Mouse (Mus musculus): ENCODE results near the gene Inha. TPM values are rescaled to one million over a fixed set of nuclear protein-coding genes. Genes with fewer than 3 reads are reported as not detected.

The Inha gene
- polyA plus RNA-seq, 1 experiment from 2014 or later = 10.7 TPM

DNA sequence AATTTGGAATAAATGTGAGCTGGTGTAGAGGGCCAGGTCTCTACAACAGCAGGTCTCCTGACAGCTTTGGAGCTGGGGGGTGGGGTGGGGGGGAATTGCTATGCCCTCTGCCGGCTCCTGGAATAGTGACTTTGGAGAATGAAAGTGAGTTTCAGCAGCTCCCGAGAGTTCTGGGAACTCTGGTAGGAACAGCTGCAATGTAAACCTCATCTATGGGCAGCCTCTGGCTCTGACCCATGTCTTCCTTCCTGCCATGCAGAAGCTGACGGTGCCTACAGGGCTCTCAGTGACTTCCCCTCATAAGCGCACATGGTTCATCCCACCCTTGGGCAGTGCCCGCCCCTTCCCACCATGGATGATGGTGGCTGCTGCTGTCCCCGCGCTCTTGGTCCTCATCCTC is 48.8 kb downstream of the Inha start:
- WGBS = 88% methylated on average over 7 of the region's 7 CpGs
- ATAC-seq (ENCODE audit: low FRiP score, low TSS enrichment) = no peak
- H3K9me3 ChIP-seq (ENCODE audit: low read length) = no peaks in the 10 kb centered on the region
- no peak overlapping the region for H3K4me2 ChIP-seq (replicated peaks; ENCODE audit: low read depth, low read length)
- H3K27me3 ChIP-seq (ENCODE audit: insufficient read depth, low read length) = no peaks in the 10 kb centered on the region
- no peak overlapping the region for H3K4me3 ChIP-seq (ENCODE audit: low read length)
- peaks cover 12% of the 10 kb centered on the region for H3K4me1 ChIP-seq (ENCODE audit: insufficient read depth, low read length)
- no peak overlapping the region for H3K9ac ChIP-seq (replicated peaks; ENCODE audit: low read length)
- no peak overlapping the region for H3K27ac ChIP-seq (ENCODE audit: low read length)
- peaks cover 39% of the 10 kb centered on the region for H3K36me3 ChIP-seq (ENCODE audit: insufficient read depth, low read length)

GRCm38 (mm10) chr1:75556143-75556781 is 49.4 kb downstream of the Inha start:
- no peak overlapping the region for H3K27ac ChIP-seq (ENCODE audit: low read length)
- no peaks in the 10 kb centered on the region for H3K9me3 ChIP-seq (ENCODE audit: low read length)
- 78% methylated on average over 9 of the region's 9 CpGs for WGBS
- H3K27me3 ChIP-seq (ENCODE audit: insufficient read depth, low read length) = no peaks in the 10 kb centered on the region
- no peak overlapping the region for H3K9ac ChIP-seq (replicated peaks; ENCODE audit: low read length)
- ATAC-seq (ENCODE audit: low FRiP score, low TSS enrichment) = no peak
- no peak overlapping the region for H3K4me3 ChIP-seq (ENCODE audit: low read length)
- H3K4me2 ChIP-seq (replicated peaks; ENCODE audit: low read depth, low read length) = no peak overlapping the region
- H3K36me3 ChIP-seq (ENCODE audit: insufficient read depth, low read length) = peaks cover 34% of the 10 kb centered on the region
- H3K4me1 ChIP-seq (ENCODE audit: insufficient read depth, low read length) = peaks cover 12% of the 10 kb centered on the region

GRCm38 (mm10) chr1:75557041-75557440 is 50.2 kb downstream of the Inha start:
- H3K27me3 ChIP-seq (ENCODE audit: insufficient read depth, low read length) = no peaks in the 10 kb centered on the region
- ATAC-seq (ENCODE audit: low FRiP score, low TSS enrichment) = no peak
- H3K4me2 ChIP-seq (replicated peaks; ENCODE audit: low read depth, low read length) = no peak overlapping the region
- H3K4me1 ChIP-seq (ENCODE audit: insufficient read depth, low read length) = peaks cover 12% of the 10 kb centered on the region
- H3K36me3 ChIP-seq (ENCODE audit: insufficient read depth, low read length) = peaks cover 29% of the 10 kb centered on the region
- H3K4me3 ChIP-seq (ENCODE audit: low read length) = no peak overlapping the region
- H3K27ac ChIP-seq (ENCODE audit: low read length) = no peak overlapping the region
- H3K9me3 ChIP-seq (ENCODE audit: low read length) = no peaks in the 10 kb centered on the region
- WGBS = 95% methylated on average over 7 of the region's 7 CpGs
- no peak overlapping the region for H3K9ac ChIP-seq (replicated peaks; ENCODE audit: low read length)

DNA sequence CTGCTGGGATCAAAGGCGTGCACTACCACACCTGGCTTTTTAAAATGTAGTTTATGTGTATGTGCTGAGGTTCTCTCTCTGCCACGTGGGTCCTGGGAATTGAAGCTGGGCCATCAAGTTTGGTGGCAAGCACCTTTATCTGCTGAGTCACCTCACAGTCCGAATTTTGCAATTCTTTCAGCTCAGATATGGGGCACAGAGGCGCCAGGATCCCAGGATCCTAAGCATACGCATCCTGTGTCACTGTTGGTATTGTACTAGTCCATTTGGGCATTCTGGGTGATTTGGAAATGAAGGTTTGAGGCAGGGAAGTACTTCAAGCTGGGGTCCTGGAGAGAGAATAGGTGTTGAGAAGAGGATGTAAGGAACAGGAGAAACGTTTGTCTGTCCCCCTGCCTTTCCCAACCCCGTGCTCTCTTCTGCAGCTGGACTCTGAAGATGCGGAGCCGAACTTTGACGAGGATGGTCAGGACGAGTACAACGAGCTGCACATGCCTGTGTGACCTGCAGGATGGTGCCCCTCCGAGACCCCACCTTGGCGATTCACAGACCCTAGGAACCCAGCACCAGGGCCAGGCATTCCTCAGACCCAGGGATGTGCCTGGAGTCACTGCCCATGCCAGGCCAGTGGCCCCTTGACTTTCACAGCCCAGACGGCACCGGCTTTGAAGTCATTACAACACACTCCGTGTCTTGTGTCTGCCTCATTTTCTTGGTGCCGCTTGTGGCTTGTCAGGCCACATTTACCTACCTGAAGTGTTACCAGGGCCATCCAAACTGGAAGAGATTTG is 51.7 kb downstream of the Inha start:
- Histone ChIP-seq H3K4me2 (replicated peaks; ENCODE audit: low read depth, low read length) (no peak overlapping the region), H3K4me3 (ENCODE audit: low read length) (no peak overlapping the region), H3K4me1 (ENCODE audit: insufficient read depth, low read length) (peaks cover 12% of the 10 kb centered on the region), H3K36me3 (ENCODE audit: insufficient read depth, low read length) (peaks cover 18% of the 10 kb centered on the region), H3K9me3 (ENCODE audit: low read length) (peaks cover 5% of the 10 kb centered on the region; the same call in 1 of the 2 replicates), H3K27me3 (ENCODE audit: insufficient read depth, low read length) (no peaks in the 10 kb centered on the region), H3K9ac (replicated peaks; ENCODE audit: low read length) (peak overlapping the region; percentile 46; the same call in 1 of the 2 replicates), H3K27ac (ENCODE audit: low read length) (peak overlapping the region; percentile 84)
- ATAC-seq (ENCODE audit: low FRiP score, low TSS enrichment) = no peak
- 77% methylated on average over 18 of the region's 18 CpGs for WGBS

- WGBS = 2% methylated on average over 17 of the region's 17 CpGs
- H3K4me2 ChIP-seq (replicated peaks; ENCODE audit: low read depth, low read length) = peak overlapping the region; percentile 49
- H3K4me3 ChIP-seq (ENCODE audit: low read length) = peak overlapping the region; percentile 25
- H3K4me1 ChIP-seq (ENCODE audit: insufficient read depth, low read length) = peaks cover 12% of the 10 kb centered on the region
- no peaks in the 10 kb centered on the region for H3K27me3 ChIP-seq (ENCODE audit: insufficient read depth, low read length)
- H3K9me3 ChIP-seq (ENCODE audit: low read length) = peaks cover 5% of the 10 kb centered on the region; the same call in 1 of the 2 replicates
- H3K9ac ChIP-seq (replicated peaks; ENCODE audit: low read length) = peak overlapping the region; percentile 56
- H3K36me3 ChIP-seq (ENCODE audit: insufficient read depth, low read length) = peaks cover 12% of the 10 kb centered on the region
- peak overlapping the region; percentile 84 for H3K27ac ChIP-seq (ENCODE audit: low read length)
- ATAC-seq (ENCODE audit: low FRiP score, low TSS enrichment) = peak; percentile 96
Measured at GRCm38 (mm10) chr1:75559212-75559925, 52.5 kb downstream of the Inha start.

Other genes with a start within 250 kb of the Inha start
- 0.54 and 0.87 TPM in 2 replicates for gene Ptprn, start 242.6 kb upstream of the Inha start, polyA plus RNA-seq (2015; fragmentation: Nextera tagmentation; extraction: Ambion mirVana)
- 1.0 and 3.0 TPM in 2 replicates for gene Resp18, start 228.7 kb upstream of the Inha start, polyA plus RNA-seq (2015; fragmentation: Nextera tagmentation; extraction: Ambion mirVana)
- gene Dnpep, start 189.1 kb upstream of the Inha start, polyA plus RNA-seq (2015; fragmentation: Nextera tagmentation; extraction: Ambion mirVana) = 168 and 184 TPM in 2 replicates
- gene Des, start 146.7 kb upstream of the Inha start, polyA plus RNA-seq (2015; fragmentation: Nextera tagmentation; extraction: Ambion mirVana) = 41.6 and 53.6 TPM in 2 replicates
- 61.4 and 61.5 TPM in 2 replicates for gene Speg, start 131.8 kb upstream of the Inha start, polyA plus RNA-seq (2015; fragmentation: Nextera tagmentation; extraction: Ambion mirVana)
- 91.4 and 91.6 TPM in 2 replicates for gene Gmppa, start 71.1 kb upstream of the Inha start, polyA plus RNA-seq (2015; fragmentation: Nextera tagmentation; extraction: Ambion mirVana)
- gene Asic4, start 56.6 kb upstream of the Inha start, polyA plus RNA-seq (2015; fragmentation: Nextera tagmentation; extraction: Ambion mirVana) = 1.00 and 1.5 TPM in 2 replicates
- 37.9 and 38.6 TPM in 2 replicates for gene Chpf, start 27.8 kb upstream of the Inha start, polyA plus RNA-seq (2015; fragmentation: Nextera tagmentation; extraction: Ambion mirVana)
- gene Tmem198, start 27.5 kb upstream of the Inha start, polyA plus RNA-seq (2015; fragmentation: Nextera tagmentation; extraction: Ambion mirVana) = 0.77 and 0.99 TPM in 2 replicates
- 55.7 and 60.9 TPM in 2 replicates for gene Obsl1, start 625 bp upstream of the Inha start, polyA plus RNA-seq (2015; fragmentation: Nextera tagmentation; extraction: Ambion mirVana)
- 28.8 and 30.6 TPM in 2 replicates for gene Stk11ip, start 14.5 kb downstream of the Inha start, polyA plus RNA-seq (2015; fragmentation: Nextera tagmentation; extraction: Ambion mirVana)
- 24.5 and 24.9 TPM in 2 replicates for gene Slc4a3, start 39.2 kb downstream of the Inha start, polyA plus RNA-seq (2015; fragmentation: Nextera tagmentation; extraction: Ambion mirVana)